Mouse (Mus musculus) frontal cortex, postnatal 10 days (tissue): ENCODE measurements around the gene Aamdc.

Source experiments
- DNase-seq, 2 experiments: peaks; one replicate each; pipeline ENCODE4 v3.0.0; 2022; ENCODE audit warnings: low spot score in 2 of 2, mixed read lengths in 1 of 2

Gene Aamdc

GRCm38 (mm10) chr7:97579067-97579975 lies at the start of gene Aamdc, which contains the start of gene Rsf1:
TSS of gene Aamdc (minus strand) at chr7:97579497.
TSS of gene Rsf1 (plus strand) at chr7:97579889.
- DNase-seq, result peak; percentile 91 to 94

GRCm38 (mm10) chr7:97623402-97623801 lies 44.1 kb upstream of the Aamdc start:
- DNase-seq, result no peak

GRCm38 (mm10) chr7:97622676-97623075 lies 43.4 kb upstream of the Aamdc start:
- no peak for DNase-seq

- DNase-seq, result no peak
Observed at GRCm38 (mm10) chr7:97621346-97621745, 42.0 kb upstream of the Aamdc start.

GRCm38 (mm10) chr7:97598548-97598947 lies 19.3 kb upstream of the Aamdc start:
- DNase-seq, result no peak

- no peak for DNase-seq
Observed at GRCm38 (mm10) chr7:97593535-97593934, 14.2 kb upstream of the Aamdc start.

GRCm38 (mm10) chr7:97592396-97592795 lies 13.1 kb upstream of the Aamdc start:
- DNase-seq, result no peak

GRCm38 (mm10) chr7:97591336-97591735 lies 12.0 kb upstream of the Aamdc start:
- no peak for DNase-seq

- DNase-seq, result no peak
Observed at GRCm38 (mm10) chr7:97590488-97590887, 11.2 kb upstream of the Aamdc start.

GRCm38 (mm10) chr7:97588506-97588905 lies 9.2 kb upstream of the Aamdc start:
- DNase-seq, result no peak

- DNase-seq, result peak; percentile 75 to 78
Observed at GRCm38 (mm10) chr7:97580843-97581214, 1.5 kb upstream of the Aamdc start.

GRCm38 (mm10) chr7:97579976-97580842 lies 912 bp upstream of the Aamdc start:
- peak; percentile 44 to 57 for DNase-seq

- DNase-seq, result peak; percentile 24 to 58
Observed at GRCm38 (mm10) chr7:97578361-97579066, 783 bp downstream of the Aamdc start.

GRCm38 (mm10) chr7:97570389-97570788 lies 8.9 kb downstream of the Aamdc start:
- DNase-seq, result no peak

GRCm38 (mm10) chr7:97569372-97569771 lies 9.9 kb downstream of the Aamdc start:
- DNase-seq, result no peak

GRCm38 (mm10) chr7:97563576-97563975 lies 15.7 kb downstream of the Aamdc start:
- DNase-seq, result no peak

GRCm38 (mm10) chr7:97550673-97551072 lies 28.6 kb downstream of the Aamdc start:
- DNase-seq, result no peak

- DNase-seq, result no peak
Observed at GRCm38 (mm10) chr7:97549301-97549700, 30.0 kb downstream of the Aamdc start.

GRCm38 (mm10) chr7:97546462-97546861 lies 32.8 kb downstream of the Aamdc start:
- DNase-seq, result no peak

- DNase-seq, result no peak
Observed at GRCm38 (mm10) chr7:97536571-97536970, 42.7 kb downstream of the Aamdc start.

GRCm38 (mm10) chr7:97535531-97535930 lies 43.8 kb downstream of the Aamdc start:
- no peak for DNase-seq

- no peak for DNase-seq
Observed at GRCm38 (mm10) chr7:97519935-97520334, 59.4 kb downstream of the Aamdc start.
